Mouse (Mus musculus): ENCODE results near the gene Lrig3. TPM values are rescaled to one million over a fixed set of nuclear protein-coding genes. Genes with fewer than 3 reads are reported as not detected.
A peak's percentile ranks its signal among the peaks of the same experiment; 100 is the strongest.

Gene Lrig3
- polyA plus RNA-seq, 1 experiment from 2014 or later: 37.0 TPM

- no peaks in the 10 kb centered on the region for H3K9me3 ChIP-seq (ENCODE audit: control insufficient read depth, low read depth, low read length)
- peak overlapping the region; percentile 50; the same call in 1 of the 2 replicates for H3K27ac ChIP-seq (ENCODE audit: low read length)
- peaks cover 61% of the 10 kb centered on the region for H3K36me3 ChIP-seq (ENCODE audit: control insufficient read depth, insufficient read depth, low read length)
- H3K27me3 ChIP-seq (ENCODE audit: control insufficient read depth, insufficient read depth, low read length): no peaks in the 10 kb centered on the region
- ATAC-seq (ENCODE audit: insufficient number of reproducible peaks, insufficient read depth, low FRiP score, low read depth): no peak
- H3K4me3 ChIP-seq (ENCODE audit: low read depth, low read length): no peak overlapping the region
- WGBS: 70% methylated on average over 14 of the region's 14 CpGs
- peaks cover 10% of the 10 kb centered on the region for H3K4me1 ChIP-seq (ENCODE audit: control insufficient read depth, insufficient read depth, low read length)
- H3K4me2 ChIP-seq (replicated peaks; ENCODE audit: low read depth, low read length): no peak overlapping the region
- no peak overlapping the region for H3K9ac ChIP-seq (replicated peaks; ENCODE audit: low read depth, low read length)
Observed at GRCm38 (mm10) chr10:126002081-126002755, 36.2 kb downstream of the Lrig3 start.

- peak overlapping the region; percentile 49; the same call in 1 of the 2 replicates for H3K27ac ChIP-seq (ENCODE audit: low read length)
- H3K4me2 ChIP-seq (replicated peaks; ENCODE audit: low read depth, low read length): no peak overlapping the region
- ATAC-seq (ENCODE audit: insufficient number of reproducible peaks, insufficient read depth, low FRiP score, low read depth): no peak
- H3K4me1 ChIP-seq (ENCODE audit: control insufficient read depth, insufficient read depth, low read length): peaks cover 10% of the 10 kb centered on the region
- no peak overlapping the region for H3K9ac ChIP-seq (replicated peaks; ENCODE audit: low read depth, low read length)
- no peaks in the 10 kb centered on the region for H3K27me3 ChIP-seq (ENCODE audit: control insufficient read depth, insufficient read depth, low read length)
- WGBS: 67% methylated on average over 18 of the region's 18 CpGs
- H3K4me3 ChIP-seq (ENCODE audit: low read depth, low read length): no peak overlapping the region
- no peaks in the 10 kb centered on the region for H3K9me3 ChIP-seq (ENCODE audit: control insufficient read depth, low read depth, low read length)
- peaks cover 59% of the 10 kb centered on the region for H3K36me3 ChIP-seq (ENCODE audit: control insufficient read depth, insufficient read depth, low read length)
Observed at GRCm38 (mm10) chr10:126002818-126003506, 37.0 kb downstream of the Lrig3 start.

GRCm38 (mm10) chr10:126003857-126004256 lies 37.9 kb downstream of the Lrig3 start:
- Histone ChIP-seq H3K4me1 (ENCODE audit: control insufficient read depth, insufficient read depth, low read length) (peaks cover 10% of the 10 kb centered on the region), H3K4me3 (ENCODE audit: low read depth, low read length) (no peak overlapping the region), H3K4me2 (replicated peaks; ENCODE audit: low read depth, low read length) (no peak overlapping the region), H3K27ac (ENCODE audit: low read length) (no peak overlapping the region), H3K36me3 (ENCODE audit: control insufficient read depth, insufficient read depth, low read length) (peaks cover 64% of the 10 kb centered on the region), H3K9ac (replicated peaks; ENCODE audit: low read depth, low read length) (no peak overlapping the region), H3K27me3 (ENCODE audit: control insufficient read depth, insufficient read depth, low read length) (no peaks in the 10 kb centered on the region), H3K9me3 (ENCODE audit: control insufficient read depth, low read depth, low read length) (no peaks in the 10 kb centered on the region)
- ATAC-seq (ENCODE audit: insufficient number of reproducible peaks, insufficient read depth, low FRiP score, low read depth): no peak
- 66% methylated on average over 1 of the region's 1 CpGs for WGBS

GRCm38 (mm10) chr10:126013667-126014066 lies 47.7 kb downstream of the Lrig3 start:
- Histone ChIP-seq H3K9me3 (ENCODE audit: control insufficient read depth, low read depth, low read length) (no peaks in the 10 kb centered on the region), H3K4me2 (replicated peaks; ENCODE audit: low read depth, low read length) (no peak overlapping the region), H3K36me3 (ENCODE audit: control insufficient read depth, insufficient read depth, low read length) (peaks cover 80% of the 10 kb centered on the region), H3K27me3 (ENCODE audit: control insufficient read depth, insufficient read depth, low read length) (no peaks in the 10 kb centered on the region), H3K4me3 (ENCODE audit: low read depth, low read length) (no peak overlapping the region), H3K4me1 (ENCODE audit: control insufficient read depth, insufficient read depth, low read length) (no peaks in the 10 kb centered on the region), H3K9ac (replicated peaks; ENCODE audit: low read depth, low read length) (no peak overlapping the region), H3K27ac (ENCODE audit: low read length) (no peak overlapping the region)
- WGBS: 86% methylated on average over 11 of the region's 11 CpGs
- ATAC-seq (ENCODE audit: insufficient number of reproducible peaks, insufficient read depth, low FRiP score, low read depth): no peak

- H3K27ac ChIP-seq (ENCODE audit: low read length): no peak overlapping the region
- 94% methylated on average over 8 of the region's 8 CpGs for WGBS
- H3K36me3 ChIP-seq (ENCODE audit: control insufficient read depth, insufficient read depth, low read length): peaks cover 70% of the 10 kb centered on the region
- H3K9me3 ChIP-seq (ENCODE audit: control insufficient read depth, low read depth, low read length): no peaks in the 10 kb centered on the region
- no peak overlapping the region for H3K9ac ChIP-seq (replicated peaks; ENCODE audit: low read depth, low read length)
- ATAC-seq (ENCODE audit: insufficient number of reproducible peaks, insufficient read depth, low FRiP score, low read depth): no peak
- H3K4me1 ChIP-seq (ENCODE audit: control insufficient read depth, insufficient read depth, low read length): no peaks in the 10 kb centered on the region
- no peak overlapping the region for H3K4me3 ChIP-seq (ENCODE audit: low read depth, low read length)
- H3K27me3 ChIP-seq (ENCODE audit: control insufficient read depth, insufficient read depth, low read length): no peaks in the 10 kb centered on the region
- H3K4me2 ChIP-seq (replicated peaks; ENCODE audit: low read depth, low read length): no peak overlapping the region
Observed at GRCm38 (mm10) chr10:126014673-126015072, 48.7 kb downstream of the Lrig3 start.

- H3K4me1 ChIP-seq (ENCODE audit: control insufficient read depth, insufficient read depth, low read length): no peaks in the 10 kb centered on the region
- no peaks in the 10 kb centered on the region for H3K27me3 ChIP-seq (ENCODE audit: control insufficient read depth, insufficient read depth, low read length)
- no peak overlapping the region for H3K4me2 ChIP-seq (replicated peaks; ENCODE audit: low read depth, low read length)
- H3K4me3 ChIP-seq (ENCODE audit: low read depth, low read length): no peak overlapping the region
- H3K27ac ChIP-seq (ENCODE audit: low read length): no peak overlapping the region
- no peak overlapping the region for H3K9ac ChIP-seq (replicated peaks; ENCODE audit: low read depth, low read length)
- 95% methylated on average over 6 of the region's 6 CpGs for WGBS
- H3K9me3 ChIP-seq (ENCODE audit: control insufficient read depth, low read depth, low read length): no peaks in the 10 kb centered on the region
- no peak for ATAC-seq (ENCODE audit: insufficient number of reproducible peaks, insufficient read depth, low FRiP score, low read depth)
- peaks cover 61% of the 10 kb centered on the region for H3K36me3 ChIP-seq (ENCODE audit: control insufficient read depth, insufficient read depth, low read length)
Observed at GRCm38 (mm10) chr10:126015644-126016043, 49.7 kb downstream of the Lrig3 start.

- H3K36me3 ChIP-seq (ENCODE audit: control insufficient read depth, insufficient read depth, low read length): peaks cover 24% of the 10 kb centered on the region
- H3K4me2 ChIP-seq (replicated peaks; ENCODE audit: low read depth, low read length): no peak overlapping the region
- 73% methylated on average over 15 of the region's 15 CpGs for WGBS
- peak; percentile 46 for ATAC-seq (ENCODE audit: insufficient number of reproducible peaks, insufficient read depth, low FRiP score, low read depth)
- H3K9ac ChIP-seq (replicated peaks; ENCODE audit: low read depth, low read length): no peak overlapping the region
- H3K27me3 ChIP-seq (ENCODE audit: control insufficient read depth, insufficient read depth, low read length): no peaks in the 10 kb centered on the region
- H3K4me3 ChIP-seq (ENCODE audit: low read depth, low read length): no peak overlapping the region
- no peaks in the 10 kb centered on the region for H3K4me1 ChIP-seq (ENCODE audit: control insufficient read depth, insufficient read depth, low read length)
- no peaks in the 10 kb centered on the region for H3K9me3 ChIP-seq (ENCODE audit: control insufficient read depth, low read depth, low read length)
- no peak overlapping the region for H3K27ac ChIP-seq (ENCODE audit: low read length)
Observed at GRCm38 (mm10) chr10:126019350-126019991, 53.5 kb downstream of the Lrig3 start.

GRCm38 (mm10) chr10:126028574-126029440 lies 62.8 kb downstream of the Lrig3 start:
- no peak for ATAC-seq (ENCODE audit: insufficient number of reproducible peaks, insufficient read depth, low FRiP score, low read depth)
- Histone ChIP-seq H3K36me3 (ENCODE audit: control insufficient read depth, insufficient read depth, low read length) (no peaks in the 10 kb centered on the region), H3K9me3 (ENCODE audit: control insufficient read depth, low read depth, low read length) (no peaks in the 10 kb centered on the region), H3K4me2 (replicated peaks; ENCODE audit: low read depth, low read length) (no peak overlapping the region), H3K4me1 (ENCODE audit: control insufficient read depth, insufficient read depth, low read length) (no peaks in the 10 kb centered on the region), H3K27me3 (ENCODE audit: control insufficient read depth, insufficient read depth, low read length) (no peaks in the 10 kb centered on the region), H3K9ac (replicated peaks; ENCODE audit: low read depth, low read length) (no peak overlapping the region), H3K27ac (ENCODE audit: low read length) (no peak overlapping the region), H3K4me3 (ENCODE audit: low read depth, low read length) (no peak overlapping the region)
- 24% methylated on average over 8 of the region's 8 CpGs for WGBS

Data from stomach, embryonic 14.5 days (tissue).